Mouse (Mus musculus) kidney, adult 11 months (tissue): ENCODE measurements at regions not wholly inside any gene's neighbourhood (a gene's known extent, or its start where the extent isn't known, plus 50 kb on each side); places are given as distances from the start of the nearest gene placed in this dataset.

Source experiments
- DNase-seq: peaks from one replicate; pipeline ENCODE4 v3.0.0; 2022

DNA sequence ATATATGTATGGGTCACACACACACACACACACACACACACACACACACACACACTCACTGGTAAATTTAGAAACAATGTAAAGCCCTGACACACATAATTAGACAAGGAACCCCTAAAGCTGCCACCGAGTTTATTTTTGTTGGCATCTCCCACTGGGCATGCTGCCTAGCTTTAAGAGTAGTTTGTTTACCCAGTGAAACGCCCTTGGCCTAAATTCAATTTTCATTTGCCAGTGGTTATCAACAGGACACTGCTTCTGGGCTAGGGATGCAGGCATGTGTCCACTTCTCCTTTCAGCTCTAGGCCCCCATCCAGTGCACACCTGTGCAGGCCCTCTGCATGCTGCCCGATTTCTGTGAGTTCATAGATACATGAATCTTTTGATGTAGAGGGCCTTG is 73.7 kb upstream of the 1110032F04Rik start:
- no peak for DNase-seq

DNA sequence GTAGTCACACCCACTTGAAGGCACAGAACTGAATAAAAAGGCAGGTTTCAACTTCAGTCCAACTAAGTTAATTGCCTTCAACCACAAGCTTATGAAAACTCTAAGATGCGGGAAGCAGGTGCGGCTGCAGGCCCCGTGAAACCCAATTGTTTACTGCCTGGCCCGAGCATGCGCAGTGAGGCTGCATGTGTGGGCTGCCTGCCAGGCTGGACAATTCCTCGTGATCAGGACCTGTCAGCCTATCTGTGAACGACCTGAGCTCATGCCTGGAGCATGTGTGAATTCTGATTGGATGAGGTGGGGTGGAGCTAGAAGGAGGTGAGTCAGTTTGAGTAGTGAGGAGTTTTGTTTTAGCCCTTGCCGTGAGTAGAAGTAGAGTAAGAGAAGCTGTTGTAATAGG is 71.0 kb upstream of the 1110032F04Rik start:
- peak; percentile 38 for DNase-seq

DNA sequence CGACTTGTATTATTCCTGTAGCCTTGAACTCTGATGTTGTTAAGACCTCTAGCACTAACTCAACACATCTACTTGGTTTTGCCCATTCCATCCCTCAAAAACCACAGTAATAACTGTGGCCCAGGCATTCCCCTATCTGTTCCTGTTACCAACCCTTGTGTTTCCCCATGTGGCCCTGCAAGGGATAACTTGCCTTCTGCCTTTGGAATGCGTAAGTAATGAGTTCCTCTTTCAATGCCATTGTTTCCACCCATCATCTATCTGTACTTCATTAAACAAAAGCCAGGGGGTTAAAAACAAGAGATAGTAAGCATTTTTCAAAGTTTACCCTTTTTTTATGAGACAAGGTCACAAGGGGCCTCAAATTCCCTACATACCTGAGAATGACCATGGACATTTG is 60.5 kb upstream of the 1110032F04Rik start:
- no peak for DNase-seq

DNA sequence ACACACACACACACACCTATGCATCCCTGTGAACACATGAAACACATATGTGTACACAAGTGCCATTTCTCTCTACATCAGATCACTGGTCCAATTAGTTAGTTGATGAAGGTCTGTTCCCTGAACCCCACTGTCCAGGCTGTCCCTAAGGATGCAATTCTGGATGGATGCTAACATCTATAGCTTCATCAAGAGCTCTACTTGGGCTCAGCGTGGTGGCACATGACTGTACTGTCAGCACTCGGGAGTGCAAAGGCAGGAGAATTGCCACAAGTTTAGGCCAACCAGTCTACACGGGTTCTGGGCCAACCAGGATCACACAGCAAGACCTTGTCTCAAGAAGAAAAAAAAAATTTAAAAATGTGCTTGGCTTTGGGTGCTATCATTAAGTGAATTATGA is 55.9 kb upstream of the 1110032F04Rik start:
- DNase-seq = no peak

DNA sequence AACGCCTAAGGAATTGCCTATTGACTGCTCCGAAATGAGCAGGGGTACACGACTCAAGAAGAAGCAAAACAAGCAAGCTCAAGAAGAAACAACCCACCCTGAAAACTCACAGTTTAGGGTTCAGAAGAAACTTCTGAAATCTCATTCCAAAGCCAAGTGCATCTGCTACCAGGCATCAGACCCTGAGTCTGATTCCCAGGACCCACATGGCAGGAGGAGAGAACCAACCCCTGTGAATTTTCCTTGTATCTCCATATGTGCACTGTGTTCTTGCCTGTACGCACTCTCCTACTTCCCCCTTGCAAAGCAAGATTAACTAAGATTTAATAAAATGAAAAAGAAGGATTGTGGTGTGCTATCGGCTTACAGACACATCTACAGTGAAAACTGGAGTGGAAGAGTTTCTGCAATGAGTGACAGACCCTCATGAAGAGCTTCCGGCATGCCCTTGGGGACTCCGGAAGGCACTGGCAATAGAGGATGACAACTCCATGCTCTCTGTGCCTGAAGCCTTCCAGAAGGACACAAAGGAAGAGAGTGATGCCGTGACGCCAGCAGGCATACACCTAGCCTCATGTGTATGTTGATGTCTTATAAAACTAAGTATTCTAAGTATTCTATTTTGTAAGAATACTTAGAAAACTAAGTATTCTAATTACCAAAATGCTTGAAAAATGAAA is 55.2 kb upstream of the 1110032F04Rik start:
- DNase-seq = no peak

- DNase-seq = no peak
These were observed 53.8 kb upstream of the 1110032F04Rik start for GRCm38 (mm10) chr3:68815621-68816020.

GRCm38 (mm10) chr3:68817321-68817720 is 52.1 kb upstream of the 1110032F04Rik start:
- DNase-seq = no peak
